Mouse (Mus musculus) fat pad, adult 2 months (tissue): Measurements from ENCODE around the gene Serpine2.

ENCODE experiments used
- DNase-seq: peaks from one replicate; pipeline ENCODE4 v3.0.0-alpha.2; 2011; ENCODE audit warnings: low read depth, low spot score; ENCODE audit errors: extremely low read depth

Gene Serpine2

DNA sequence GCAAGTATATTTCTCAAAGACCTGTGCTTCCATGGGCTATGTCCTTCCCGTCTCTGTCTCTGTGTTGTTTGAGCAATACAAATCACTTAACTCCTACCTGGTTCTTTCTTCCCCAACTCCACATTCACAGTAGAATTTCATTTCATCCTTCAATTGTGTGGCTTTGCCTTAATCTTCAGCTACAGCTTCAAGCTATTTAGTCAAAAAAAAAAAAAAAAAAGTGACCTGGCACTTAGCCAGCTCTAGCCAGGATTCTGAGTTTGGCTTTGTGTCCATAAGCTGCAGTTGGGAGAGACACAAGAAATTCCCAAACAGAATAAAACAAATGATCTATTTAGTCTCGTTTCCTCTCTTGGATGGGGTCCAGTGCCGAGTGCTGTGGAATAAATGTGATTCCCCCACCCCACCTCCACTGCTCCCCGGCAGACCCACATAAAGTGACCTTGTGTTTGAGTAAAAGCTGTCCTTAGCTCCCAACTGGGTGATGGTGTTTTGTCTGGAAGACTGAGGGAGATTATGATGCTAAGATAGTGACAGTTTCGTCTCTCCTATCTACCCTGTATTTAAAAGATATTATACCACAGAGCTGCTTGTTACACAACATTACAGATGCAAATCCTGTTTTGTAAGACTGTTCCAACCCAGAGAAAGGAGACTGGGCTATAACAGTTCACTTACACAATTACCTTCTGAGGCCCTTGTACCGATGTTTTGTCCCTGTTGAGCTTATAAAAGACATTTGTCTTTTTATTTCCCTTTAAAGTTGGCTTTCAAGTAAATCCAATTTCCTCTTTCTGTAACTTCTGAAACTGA, at the start of gene Serpine2:
Gene Serpine2 (minus strand): TSS at position 51 of the 813 bp plus-strand sequence.
- DNase-seq, result no peak

DNA sequence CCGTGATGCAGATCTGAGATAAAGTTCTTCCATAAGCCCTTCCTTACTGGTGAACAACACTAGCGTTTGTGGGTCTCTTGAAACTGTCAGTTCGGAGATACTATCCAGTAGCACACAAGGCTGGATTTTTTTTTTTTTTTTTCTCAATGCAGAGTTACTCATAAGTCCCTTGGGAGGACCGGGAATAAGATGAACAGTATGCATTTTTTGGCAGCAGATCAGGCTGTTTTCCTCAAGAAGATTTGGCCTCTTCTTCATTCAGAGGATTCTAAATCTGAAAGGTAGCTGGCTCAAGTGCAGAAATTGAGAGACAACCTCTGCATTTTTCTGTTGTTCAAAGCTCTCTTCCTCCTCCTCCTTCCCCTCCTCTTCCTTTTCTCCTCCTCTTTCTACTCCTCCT, 46.8 kb upstream of the Serpine2 start:
- DNase-seq, result no peak

DNA sequence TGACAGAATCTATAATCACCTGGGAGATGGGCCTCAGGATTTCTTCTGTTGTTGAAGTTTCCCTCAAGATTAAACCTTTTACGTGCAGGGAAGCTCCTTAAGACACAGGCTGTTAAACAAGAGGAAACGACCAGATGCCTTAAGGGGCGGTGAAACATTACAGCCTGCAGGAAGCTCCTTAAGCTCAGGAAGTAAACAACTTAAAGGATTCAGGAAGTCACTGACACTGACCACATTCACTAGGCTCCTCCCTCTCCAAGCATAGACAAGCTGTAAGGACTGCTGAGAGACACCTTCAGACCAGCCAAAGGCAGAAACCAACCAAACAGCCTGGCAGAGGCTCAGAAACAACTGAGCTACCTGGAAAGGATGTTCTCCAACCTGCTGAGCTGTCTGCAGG, 44.3 kb upstream of the Serpine2 start:
- DNase-seq, result no peak

DNA sequence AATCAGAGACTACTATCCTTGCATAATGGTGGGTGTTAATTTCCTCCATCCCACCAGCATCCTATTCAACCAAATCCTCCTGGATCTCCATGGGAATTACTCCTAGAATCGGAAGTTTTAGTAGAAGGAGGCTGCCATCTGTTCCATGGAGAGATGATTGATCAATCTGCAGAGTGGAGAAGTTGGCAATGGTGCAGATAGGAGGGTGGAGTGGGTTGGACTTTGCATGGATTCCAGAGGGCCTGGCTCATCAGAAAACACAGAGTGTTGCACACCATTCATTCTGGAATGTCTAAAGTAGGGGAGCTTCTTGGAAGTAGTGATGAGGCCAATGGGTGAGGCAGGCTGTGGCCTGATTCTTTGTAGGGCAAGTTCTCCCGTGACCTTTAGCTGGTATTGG, 41.9 kb upstream of the Serpine2 start:
- no peak for DNase-seq

DNA sequence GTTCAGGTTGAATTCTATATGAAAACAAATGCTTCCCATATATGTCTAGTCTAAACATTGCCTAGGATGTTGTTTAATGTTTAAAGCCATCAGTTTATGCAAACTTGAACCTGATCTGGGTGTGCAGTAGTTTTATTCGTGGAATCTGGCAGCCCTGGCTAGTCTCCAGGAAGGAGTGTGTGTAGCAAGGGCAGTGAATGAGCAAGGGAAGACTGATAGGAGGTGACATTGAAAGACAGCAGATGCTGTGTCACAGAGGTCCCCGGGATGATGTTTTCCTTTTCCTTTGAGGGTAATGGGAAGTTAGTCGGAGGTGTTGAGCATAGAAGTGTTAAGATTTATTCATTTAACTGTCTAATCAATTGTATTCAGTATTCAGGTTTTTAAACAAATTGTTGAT, 21.7 kb upstream of the Serpine2 start:
- no peak for DNase-seq

DNA sequence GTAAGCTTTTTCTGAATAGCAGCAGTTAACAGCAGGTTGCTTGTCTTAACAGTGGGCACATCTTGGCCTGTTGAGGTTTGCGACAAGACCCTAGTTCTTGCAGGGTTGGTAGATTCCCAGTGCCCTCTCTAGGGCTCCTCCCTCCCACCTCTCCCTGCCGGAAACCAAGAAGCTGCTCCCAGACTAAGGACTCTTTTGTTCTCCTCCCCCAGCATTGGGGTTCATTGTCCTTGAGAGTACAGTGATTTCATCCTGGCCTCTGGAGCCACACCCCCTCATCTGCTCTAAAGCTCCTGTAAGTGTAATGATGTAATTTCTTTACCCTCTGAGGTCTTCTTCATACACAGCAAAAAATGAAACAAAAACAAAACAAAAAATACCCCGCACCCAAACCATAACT, 13.8 kb upstream of the Serpine2 start:
- DNase-seq, result no peak

DNA sequence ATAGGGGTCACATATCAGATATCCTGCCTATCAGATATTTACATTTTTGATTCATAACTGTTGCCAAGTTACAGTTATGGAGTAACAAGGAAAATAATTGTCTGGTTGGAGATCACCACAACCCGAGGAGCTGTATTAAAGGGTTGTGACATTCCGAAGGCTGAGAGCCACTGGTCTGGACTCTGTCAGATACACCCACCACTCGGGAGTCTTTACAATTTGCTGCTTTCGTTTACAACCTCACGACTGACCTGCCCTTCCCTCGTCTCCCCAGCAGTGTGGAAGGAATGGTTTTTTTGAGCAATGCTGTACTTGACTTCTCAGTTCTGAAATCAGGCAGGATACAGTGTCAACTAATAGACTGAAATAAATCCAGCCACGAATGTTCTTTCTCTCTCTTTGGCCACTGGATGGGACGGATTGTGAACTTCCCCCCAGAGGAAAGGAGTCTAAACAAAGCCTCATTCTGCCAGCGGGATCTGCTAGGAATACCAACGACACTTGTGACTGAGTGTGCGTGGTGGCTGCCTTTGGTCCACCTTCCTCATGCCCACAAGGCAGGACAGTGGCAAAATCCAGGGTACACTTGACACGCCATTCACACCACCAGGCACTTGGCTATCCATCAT, 455 bp downstream of the Serpine2 start:
- no peak for DNase-seq

DNA sequence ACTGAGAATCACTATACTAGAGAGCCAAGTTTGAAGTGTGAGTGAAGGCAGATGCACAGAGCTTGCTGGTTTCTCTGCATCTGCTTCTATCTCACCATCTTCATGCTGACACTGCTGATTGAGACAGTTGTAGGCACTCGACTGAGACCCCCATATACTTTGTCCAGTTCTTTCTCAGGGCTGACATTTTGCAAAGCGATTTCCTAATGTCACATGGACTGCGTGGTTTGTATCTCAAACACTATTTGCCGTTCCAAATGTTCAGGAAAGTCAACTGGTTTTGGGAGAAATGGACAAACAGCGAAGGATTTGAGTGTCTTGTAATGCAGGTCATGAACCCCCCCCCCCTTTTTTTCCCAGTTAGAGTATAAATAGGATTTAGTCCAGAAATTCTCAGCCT, 1.0 kb downstream of the Serpine2 start:
- DNase-seq, result no peak

DNA sequence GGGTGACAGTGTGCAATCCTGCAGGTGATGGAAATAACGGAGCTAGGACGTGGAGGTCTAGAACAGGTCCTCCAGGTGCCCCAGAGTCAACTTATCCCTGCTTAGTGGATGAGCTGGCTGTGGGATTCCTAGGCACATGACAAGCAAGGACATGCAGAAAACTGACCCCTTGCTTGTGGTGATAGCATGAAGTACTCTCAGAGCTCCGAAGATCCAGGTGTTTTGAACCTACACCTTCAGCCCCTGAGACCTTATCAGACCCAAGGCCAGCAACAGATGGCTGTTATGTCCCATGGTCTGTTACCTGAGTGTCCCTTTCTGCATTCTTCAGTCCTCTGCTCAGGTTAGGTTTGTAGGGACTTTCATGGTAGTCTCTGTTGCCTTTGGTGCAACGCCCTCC, 2.0 kb downstream of the Serpine2 start:
- DNase-seq, result no peak

DNA sequence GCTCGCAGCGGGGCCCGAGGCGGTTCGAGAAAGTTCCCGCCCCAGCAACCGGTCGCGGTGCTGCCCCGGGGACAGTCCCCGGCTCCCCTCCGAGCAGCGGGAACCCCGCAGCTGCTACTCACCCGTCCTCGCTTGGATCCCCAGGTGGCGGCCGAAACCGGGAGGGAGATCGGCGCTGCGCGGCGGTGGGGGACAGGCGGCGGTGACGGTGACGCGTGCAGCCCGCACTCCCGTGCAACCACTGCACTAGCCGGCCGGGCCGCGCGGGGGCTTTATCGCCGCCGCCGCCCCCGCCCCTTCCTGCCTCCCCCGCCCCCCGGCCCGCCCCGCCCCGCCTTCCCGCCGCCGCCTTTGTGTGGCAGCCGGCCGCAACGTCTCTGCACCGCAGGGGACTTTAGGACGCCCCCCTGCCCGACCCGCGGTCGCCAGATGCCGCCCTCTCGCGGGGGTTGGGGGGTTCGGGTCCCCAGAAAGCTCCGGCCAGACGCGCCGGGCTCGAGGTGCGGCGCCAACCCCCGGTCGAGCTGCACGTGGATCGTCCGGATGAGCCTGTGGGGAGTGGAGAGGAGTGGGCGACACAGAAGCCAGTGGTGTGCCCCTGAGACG, 2.5 kb downstream of the Serpine2 start:
- DNase-seq, result no peak

DNA sequence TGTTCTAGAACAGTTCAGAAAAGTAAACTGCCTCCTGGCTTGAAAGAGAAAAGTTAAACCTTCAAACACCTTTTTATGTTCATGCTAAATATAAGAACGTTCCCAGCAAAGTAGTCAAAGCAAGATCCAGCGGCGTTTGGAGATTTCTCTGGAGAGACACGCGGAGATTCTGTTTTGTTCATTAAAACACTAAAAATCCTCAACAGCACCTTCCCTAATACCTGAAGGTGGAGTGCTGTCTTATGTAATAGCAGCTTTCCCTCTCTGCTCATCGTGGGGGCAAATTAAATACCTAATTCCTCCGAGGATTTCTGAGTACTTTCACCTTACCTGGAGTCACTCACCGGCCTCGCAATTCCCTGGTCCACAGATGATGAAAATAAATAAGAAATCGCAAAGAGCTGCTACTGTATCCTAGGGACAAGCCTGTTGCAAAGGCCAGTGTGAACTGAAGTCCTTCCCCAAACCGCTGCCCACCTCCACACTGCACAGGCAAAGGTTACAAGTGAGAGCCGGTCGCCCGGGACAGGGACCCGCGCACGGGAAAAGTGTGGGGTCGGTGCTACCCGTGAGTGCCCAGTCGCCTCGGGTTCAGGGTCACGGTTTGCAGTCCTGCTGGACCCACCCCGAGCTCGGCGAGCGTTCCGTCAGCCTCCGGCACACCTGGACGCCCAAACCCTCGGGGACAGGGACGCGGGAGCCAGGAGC, 3.1 kb downstream of the Serpine2 start:
- DNase-seq, result no peak

DNA sequence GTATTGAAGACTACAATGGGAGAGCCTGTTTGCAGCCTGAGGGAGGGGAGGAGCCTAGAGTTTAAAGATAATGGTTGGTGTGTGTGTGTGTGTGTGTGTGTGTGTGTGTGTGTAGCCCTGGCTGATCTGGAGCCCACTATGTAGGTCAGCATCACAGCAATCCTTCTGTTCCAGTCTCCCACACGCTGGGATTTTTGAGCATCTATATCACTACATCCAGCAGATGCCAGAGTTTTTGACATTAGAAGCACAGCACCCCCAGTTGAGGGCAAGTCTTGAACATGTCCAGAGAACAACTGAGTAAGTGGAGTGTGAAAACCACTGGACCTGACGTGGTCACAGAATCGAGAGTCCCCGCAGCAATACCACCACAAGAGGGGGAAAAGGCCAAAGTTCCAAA, 4.2 kb downstream of the Serpine2 start:
- DNase-seq, result no peak

DNA sequence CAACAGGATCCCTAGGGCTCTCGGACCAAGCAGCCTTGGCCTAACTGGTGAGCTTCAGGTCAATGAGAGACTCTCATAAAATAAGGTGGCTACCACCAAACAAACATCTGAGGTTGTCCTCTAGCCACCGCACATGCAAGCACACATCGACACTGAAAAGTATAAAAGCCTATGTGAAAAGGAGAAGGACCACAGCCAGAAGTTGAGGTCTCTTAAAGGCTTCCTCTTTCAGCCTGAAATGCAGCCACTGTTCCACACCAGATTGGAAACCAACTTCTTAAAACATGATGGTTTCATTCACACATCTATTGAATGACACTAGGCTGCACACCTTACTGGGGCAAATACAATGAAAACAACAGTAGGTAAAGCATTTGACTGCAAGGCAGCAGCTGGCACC, 7.5 kb downstream of the Serpine2 start:
- no peak for DNase-seq

DNA sequence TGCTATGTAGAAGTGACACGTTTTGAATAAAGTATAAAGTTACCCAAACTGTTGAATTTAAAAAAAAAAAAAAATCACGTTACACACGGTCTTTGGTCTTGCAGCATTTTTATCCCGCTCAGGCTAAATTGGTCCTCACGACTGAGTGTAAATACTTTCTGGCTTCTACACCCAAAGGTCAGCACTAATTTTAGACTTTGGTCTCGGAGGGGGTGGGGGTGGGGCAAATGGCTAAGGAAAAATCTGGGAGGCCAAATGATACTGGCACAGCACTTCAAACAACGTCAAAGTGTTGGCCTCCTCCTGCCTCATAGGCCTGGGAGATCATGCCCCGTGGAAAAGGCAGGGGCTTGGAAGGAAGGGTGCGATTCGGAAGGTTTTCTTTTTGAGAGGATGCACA, 10.6 kb downstream of the Serpine2 start:
- DNase-seq, result no peak

DNA sequence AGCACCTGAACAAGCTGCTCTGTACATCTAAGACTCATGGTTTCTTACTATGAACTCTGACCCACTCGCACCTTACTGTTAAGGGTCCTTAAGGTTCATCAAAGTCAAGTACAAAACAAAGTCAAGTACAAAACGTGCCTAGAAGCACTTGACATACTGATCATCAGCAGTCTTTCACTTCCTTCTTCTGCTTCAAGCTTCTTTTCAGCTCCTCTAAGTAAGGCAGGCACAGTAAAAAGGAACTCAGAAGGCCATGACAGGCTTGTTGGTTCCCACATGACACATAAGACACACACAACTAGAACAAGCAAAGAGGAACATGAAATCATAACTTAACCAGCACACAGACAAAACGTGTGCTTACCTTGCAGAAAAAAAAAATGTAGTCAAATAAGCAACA, 12.3 kb downstream of the Serpine2 start:
- DNase-seq, result no peak

DNA sequence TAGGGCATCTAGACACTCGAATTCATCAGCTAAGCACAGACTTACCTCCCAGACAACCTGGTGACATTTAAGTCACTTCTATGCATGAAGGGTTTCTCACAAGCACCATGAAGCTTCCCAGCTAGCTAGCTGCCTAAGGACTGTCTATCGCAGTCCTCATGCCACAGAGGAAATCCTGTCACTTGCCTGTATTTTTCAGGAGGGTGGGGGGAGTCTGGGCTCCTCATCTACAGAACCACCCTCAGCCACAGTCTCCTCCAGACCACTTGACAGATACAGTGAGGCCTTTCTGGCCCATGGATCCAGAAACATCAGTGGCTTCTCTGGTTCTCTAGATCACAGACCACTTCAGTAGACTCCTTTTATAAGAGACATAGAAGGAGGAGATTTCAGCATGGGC, 14.1 kb downstream of the Serpine2 start:
- no peak for DNase-seq

DNA sequence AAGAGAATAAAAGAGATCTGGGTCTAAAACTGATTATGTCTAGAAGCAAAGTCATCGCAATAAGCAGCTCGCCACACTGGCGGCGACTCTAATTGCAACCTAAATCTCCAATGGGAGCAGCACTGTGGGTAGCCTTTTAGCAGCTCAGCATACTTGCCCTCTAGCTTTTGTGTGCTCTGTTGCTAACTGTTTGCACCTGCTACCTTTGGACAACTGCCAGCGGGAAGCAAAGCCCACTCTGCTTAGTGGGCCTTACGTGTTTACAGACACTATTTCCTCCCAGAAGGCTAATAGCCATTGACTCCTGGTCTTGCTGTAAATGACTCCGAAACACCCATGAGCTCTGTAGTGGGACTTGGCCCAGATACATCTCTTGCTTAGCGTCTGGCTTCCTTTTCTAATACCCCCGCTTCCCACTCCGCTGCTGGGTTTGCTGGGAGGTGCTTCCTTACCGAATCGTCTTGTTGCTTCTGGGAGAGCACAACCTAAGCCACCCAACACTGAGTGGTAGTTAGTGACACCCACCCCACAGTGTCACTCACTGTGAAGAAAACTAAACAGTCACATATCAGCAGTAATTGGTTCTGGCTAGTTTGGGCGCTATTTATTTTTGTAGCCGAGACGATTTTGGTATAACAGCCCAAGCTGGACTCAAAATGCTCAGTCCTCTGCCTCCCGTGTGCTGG, 28.1 kb downstream of the Serpine2 start:
- no peak for DNase-seq

DNA sequence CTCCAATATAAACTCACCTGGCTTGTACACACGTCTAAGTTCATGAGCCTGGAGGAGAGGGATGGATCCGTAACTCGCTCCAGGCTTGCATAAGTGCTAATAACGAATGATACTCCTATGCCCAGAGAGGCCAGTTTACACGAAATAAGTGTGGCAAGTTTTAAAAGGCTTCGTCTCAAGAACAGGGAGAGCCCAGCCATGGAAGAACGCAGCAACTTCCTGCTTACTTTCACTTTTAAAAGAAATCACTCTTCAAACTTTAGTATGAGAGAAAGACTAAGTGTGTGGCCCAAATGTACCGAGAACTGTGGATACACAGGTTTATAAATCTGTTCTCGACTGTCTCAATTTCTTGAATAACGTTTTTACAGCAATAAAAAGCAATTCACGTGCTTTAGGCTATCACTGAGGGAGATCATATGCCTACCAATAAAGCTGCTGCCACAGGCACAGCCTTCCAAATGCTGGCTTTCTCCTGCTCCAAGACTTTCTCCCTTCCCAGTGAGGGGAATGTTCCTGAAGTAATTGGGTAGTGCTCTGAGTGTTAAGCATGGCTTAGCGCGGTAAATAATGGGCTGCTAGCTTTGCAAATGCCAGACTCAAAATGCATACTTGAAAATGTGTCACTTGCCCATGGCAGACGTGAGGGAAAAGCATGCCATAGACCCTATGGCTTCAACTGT, 36.9 kb downstream of the Serpine2 start:
- DNase-seq, result no peak

DNA sequence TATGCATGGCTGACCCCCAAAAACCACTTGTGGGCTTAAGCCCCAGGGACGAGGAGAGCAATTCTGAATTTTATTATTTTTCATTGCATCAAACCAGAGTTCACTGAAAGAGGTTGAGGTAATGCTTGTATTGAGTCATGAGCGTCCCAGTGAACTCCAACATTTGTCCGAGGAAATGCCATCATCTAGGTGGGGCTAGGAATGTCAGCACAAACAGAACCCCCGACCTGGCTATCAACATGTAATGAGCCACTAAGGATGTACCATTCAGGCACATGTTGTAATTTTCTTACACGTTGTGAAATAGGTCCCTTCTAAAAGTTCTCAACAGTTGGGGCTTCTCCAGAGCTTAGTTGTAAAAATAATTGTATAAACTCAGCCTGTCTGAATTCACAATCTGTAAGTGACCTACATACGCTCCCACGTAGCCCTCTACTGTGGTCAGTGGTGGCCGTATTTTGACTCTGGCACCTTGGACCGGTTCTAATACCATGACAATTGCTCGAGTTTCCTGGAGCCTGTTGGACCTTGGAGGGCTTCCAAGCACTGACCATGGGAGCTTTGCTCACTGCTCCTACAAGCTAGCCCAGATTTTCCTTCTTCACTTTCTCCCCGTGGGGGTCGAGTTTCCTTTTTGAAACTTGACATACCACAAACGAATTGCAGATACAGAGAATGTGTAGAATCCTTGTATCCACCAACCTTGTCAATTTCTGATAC, 38.0 kb downstream of the Serpine2 start:
- no peak for DNase-seq

DNA sequence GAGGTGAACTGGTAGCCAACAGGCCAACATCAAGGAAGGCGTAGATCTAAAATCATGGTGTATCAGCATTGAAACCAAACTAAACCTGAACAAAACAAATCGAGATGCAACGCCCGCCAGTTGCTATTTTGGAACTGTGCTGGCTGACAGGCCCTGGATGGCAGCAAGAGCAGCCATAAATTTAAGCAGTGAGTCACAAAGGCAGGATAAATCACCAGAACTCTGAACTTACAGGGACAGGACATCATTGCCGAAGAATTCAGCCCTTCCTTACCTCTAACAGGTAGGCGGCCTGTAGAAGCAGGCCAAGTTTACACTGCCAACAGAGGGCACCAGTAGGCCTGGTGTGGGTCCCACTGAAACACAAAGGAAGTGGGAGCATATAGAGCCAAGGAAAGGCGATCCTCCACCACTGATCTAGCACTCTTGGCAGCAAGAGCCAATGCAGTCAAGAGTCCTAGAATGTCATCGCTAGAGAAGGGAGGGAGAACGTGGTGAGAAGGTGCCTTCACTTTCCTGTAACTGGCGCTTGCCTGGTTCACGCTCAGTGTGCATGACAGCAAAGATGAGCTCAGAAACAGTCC, 41.6 kb downstream of the Serpine2 start:
- DNase-seq, result no peak
